Mouse (Mus musculus) MEL (cell line): ENCODE measurements around the gene Med7.

Experiments used
- CTCF ChIP-seq, 3 experiments: IDR thresholded peaks in 2 of 3; conservative IDR thresholded peaks in 1 of 3; 2 replicates each; pipeline ENCODE4 v1.5.1; 2011 to 2012; ENCODE audit warnings: low read length in 3 of 3, low read depth in 2 of 3, mild to moderate bottlenecking in 2 of 3, improper control_type of control experiment in 1 of 3, inconsistent platforms in 1 of 3, mixed read lengths in 1 of 3, moderate library complexity in 1 of 3; ENCODE audit not compliant: control insufficient read depth in 1 of 3, insufficient read depth in 1 of 3, poor library complexity in 1 of 3, severe bottlenecking in 1 of 3
- MAZ ChIP-seq: IDR thresholded peaks from 2 replicates; pipeline ENCODE4 v1.6.1; 2012; ENCODE audit warnings: low read depth, mild to moderate bottlenecking, inconsistent platforms, low read length, improper control_type of control experiment

DNA sequence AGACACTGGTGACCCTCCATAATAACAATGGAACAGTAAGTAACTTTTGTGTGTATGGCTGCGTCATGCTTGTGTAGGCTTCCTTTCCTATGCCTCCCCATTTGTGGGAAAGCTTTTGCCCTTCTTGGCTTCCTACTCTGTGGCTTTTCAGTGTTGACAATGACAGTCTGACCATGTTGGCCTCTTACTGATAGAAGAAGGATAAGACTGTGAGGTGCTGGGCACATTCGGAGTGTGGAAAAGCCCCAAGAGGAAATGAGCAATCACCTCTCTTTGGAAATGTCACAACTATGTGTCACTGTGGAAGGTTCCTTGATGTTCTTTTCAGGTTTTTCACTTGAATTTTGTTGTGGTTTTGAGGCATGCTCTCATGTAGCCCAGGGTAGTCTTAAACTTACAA lies 30.2 kb downstream of the Med7 start:
- TF ChIP-seq MAZ (no peak), CTCF (IDR thresholded peaks at IDR 0.05 in 2 of 3, conservative IDR thresholded peaks at IDR 0.05 in 1 of 3; ENCODE audit: control insufficient read depth in 1 of 3, insufficient read depth in 1 of 3, low read depth in 2 of 3, low read length in 3 of 3, poor library complexity in 1 of 3, severe bottlenecking in 1 of 3) (no peak)
